Mouse (Mus musculus) cortical plate, adult 2 months (tissue): ENCODE data around the gene Ttll13. TPM values are rescaled to one million over a fixed set of nuclear protein-coding genes. Genes with fewer than 3 reads are reported as not detected.
A peak's percentile ranks its signal among the peaks of the same experiment; 100 is the strongest.

Source experiments
- H3K27ac ChIP-seq: fragments of 200-500 bp; 2 replicates; pipeline ENCODE4 v1.5.1; 2012; ENCODE audit warnings: low read length, control low read depth, inconsistent platforms; ENCODE audit not compliant: insufficient read depth
- H3K4me1 ChIP-seq: fragments of 200-500 bp; 2 replicates; pipeline ENCODE4 v1.6.1; 2011; ENCODE audit warnings: low read length; ENCODE audit not compliant: control insufficient read depth, insufficient read depth
- H3K4me3 ChIP-seq: fragments of 200-500 bp; 2 replicates; pipeline ENCODE4 v1.5.1; 2011; ENCODE audit warnings: mild to moderate bottlenecking, low read length, control low read depth; ENCODE audit not compliant: insufficient read depth
- CTCF ChIP-seq: fragments of 200-500 bp; IDR thresholded peaks from 2 replicates; pipeline ENCODE4 v1.5.1; 2011; ENCODE audit warnings: mild to moderate bottlenecking, control low read depth, low read length; ENCODE audit not compliant: insufficient read depth; ENCODE audit errors: extremely low read depth
- POLR2A ChIP-seq: fragments of 200-500 bp; IDR thresholded peaks from 2 replicates; pipeline ENCODE4 v1.6.1; 2011; ENCODE audit warnings: mild to moderate bottlenecking, low read length, control low read depth; ENCODE audit not compliant: insufficient read depth; ENCODE audit errors: extremely low read depth
- polyA plus RNA-seq: library from polyadenylated mRNA; depleted of rRNA; stranded (reverse); fragments of >200 nt; gene quantifications from 2 replicates; pipeline ENCODE4 v1.2.3, GENCODE M21; 2012

The Ttll13 gene
- polyA plus RNA-seq, 1 experiment = 0.98 TPM

DNA sequence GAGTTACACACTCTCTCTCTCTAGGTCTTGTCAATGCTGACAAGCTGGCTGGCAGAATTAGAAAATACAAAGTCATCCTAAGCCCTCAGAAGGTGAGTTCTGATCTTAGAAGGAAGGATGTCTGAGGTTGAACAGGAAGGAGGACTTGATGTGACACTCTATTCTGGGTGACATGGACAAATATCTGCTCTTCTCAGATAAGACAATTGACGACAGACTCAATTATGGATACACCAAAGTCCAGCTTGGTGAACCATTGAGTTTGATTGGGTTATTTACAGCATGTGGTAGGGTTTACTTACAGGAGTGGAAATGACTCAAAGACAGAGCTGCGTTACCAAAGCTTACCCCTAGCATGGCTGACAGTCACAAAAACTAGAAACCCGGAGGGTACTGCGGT lies 30.2 kb downstream of the Ttll13 start:
- no peak overlapping the region for H3K4me3 ChIP-seq
- TF ChIP-seq POLR2A = no peak
- no peak for TF ChIP-seq CTCF
- no peaks in the 10 kb centered on the region for H3K4me1 ChIP-seq
- H3K27ac ChIP-seq = no peak overlapping the region

DNA sequence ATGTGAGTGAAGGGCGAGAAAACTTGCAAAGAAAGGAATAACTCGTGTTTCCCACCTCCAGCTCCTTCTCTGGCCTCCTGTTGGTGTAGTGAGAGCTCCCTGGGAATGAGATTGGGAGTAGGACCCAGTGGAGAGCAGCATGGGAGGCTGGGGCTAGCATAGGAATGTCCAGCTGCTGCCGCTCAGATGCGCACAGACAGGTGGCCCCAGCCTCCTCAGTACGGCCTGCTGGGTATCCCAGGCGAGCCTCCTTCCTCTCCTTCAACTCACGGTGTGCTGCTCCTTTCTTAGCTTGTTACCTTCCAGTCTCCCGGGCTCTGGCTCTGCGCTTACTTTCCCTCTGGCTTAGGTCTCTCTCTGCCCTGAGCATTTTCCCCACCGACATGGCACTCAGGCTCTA lies 33.9 kb downstream of the Ttll13 start:
- Histone ChIP-seq H3K27ac (no peak overlapping the region), H3K4me3 (no peak overlapping the region)
- TF ChIP-seq POLR2A (no peak), CTCF (no peak)

DNA sequence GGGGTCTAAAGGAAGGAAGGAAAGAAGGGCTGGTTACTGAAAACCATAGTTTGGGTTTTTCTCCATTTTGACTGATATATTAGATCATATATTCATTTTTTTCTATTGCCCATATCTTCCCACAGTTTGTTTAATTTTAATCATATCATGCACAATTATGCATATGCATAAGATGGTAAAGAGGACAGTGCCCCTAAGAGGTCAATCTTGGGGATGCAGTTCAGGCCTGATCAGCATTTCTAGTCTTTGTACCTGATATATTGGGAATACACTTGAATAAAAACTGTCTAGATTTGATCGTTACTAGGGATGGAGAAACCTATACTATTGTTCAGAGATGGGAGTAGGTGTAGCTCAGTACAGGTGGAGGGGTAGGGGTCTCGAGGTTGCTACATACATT lies 34.8 kb downstream of the Ttll13 start:
- no peak overlapping the region for H3K4me3 ChIP-seq
- H3K4me1 ChIP-seq = no peaks in the 10 kb centered on the region
- H3K27ac ChIP-seq = no peak overlapping the region
- TF ChIP-seq POLR2A (no peak), CTCF (no peak)

More for the DNA sequence above, 33.9 kb downstream of the Ttll13 start:
- H3K4me1 ChIP-seq = no peaks in the 10 kb centered on the region

DNA sequence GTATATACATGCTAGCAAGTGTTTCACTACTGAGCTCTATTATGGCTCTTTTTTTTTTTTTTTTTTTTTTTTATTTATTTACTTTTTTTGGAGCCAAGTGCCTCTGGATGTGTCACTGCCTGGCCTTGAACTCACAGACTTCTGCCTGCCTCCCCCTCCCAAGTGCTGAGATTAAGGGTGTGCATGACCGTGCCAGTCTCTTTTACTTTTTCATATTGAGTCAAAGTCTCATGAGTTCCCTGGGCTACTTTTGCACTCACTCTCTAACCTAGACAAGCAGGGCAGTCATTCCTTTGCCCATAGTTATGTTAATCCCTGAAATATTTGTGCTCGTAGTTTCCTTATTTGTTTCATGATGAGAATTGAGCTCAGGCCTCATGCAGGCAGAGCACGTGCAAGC lies 35.5 kb downstream of the Ttll13 start:
- no peaks in the 10 kb centered on the region for H3K4me1 ChIP-seq
- H3K4me3 ChIP-seq = no peak overlapping the region
- TF ChIP-seq POLR2A = no peak
- no peak overlapping the region for H3K27ac ChIP-seq

DNA sequence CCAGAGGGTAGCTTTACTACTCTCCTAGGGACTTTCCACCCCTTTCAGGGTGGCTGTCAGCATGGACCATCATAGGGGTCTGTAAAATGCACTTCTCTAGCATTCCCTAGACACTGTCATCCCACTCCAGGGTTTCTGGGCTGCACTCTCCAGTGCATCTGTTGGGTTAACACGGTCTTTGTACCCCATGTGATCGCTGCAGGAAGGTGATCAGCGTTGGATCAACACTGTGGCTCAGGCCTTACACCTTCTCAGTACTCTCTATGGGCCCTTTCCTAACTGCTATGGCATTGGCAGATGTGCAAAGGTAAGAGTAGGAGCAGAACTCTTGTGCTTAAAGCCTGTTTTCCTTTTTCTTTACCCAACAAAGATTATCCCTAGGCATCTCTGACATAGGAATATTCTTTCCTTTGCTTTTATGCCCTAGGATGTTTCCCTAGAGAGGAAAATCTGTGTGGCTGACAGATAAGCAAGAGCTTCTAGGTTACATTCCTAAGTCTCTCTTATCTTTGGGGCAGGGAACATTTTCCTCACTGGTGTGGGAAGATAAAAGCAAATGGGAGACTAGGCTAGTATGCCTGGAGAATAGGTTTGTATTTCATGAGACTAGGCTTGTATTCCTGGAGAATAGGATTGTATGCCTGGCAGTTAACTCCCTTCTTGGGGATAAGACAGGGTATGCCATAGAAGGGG lies 37.2 kb downstream of the Ttll13 start:
- TF ChIP-seq POLR2A (no peak), CTCF (no peak)
- no peak overlapping the region for H3K27ac ChIP-seq
- H3K4me3 ChIP-seq = no peak overlapping the region
- H3K4me1 ChIP-seq = no peaks in the 10 kb centered on the region

DNA sequence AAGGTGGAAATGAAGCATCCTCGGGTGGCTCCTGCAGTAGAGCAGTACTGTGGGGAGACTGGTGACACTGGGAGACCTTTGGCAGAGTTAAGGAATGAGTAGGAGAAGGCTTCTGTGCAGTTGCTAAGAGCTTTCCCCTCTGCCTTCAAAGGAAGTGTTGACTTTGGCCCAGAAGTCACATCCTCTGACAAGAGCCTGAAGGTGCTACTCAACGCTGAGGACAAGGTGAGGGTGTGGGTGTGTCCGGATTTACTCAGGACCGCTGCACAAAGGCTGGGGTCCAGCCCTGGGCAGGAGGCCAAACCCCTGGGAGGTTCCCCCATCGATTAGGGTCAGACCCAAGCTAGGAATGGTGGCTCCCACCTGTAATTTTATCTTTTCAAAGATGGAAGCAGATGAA lies 38.2 kb downstream of the Ttll13 start:
- no peak overlapping the region for H3K27ac ChIP-seq
- no peak overlapping the region for H3K4me3 ChIP-seq
- H3K4me1 ChIP-seq = no peaks in the 10 kb centered on the region
- TF ChIP-seq POLR2A (no peak), CTCF (no peak)

DNA sequence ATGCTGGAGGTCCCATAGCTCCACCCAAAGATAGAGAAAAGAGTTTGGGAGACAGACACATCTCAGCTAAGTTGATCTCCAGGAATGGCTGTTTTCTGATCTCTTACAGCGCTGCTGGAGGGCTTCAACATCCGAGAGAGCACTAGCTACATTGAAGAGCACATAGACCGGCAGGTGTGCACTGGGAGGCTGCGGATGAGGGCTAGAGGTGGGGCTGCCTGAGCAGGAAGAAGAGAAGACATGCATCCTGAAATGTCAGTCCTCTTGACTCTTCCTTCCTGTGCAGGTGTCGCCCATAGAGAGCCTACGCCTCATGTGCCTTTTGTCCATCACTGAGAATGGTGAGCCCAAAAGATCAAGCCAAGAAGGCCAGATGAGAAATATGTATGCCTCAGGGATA lies 39.5 kb downstream of the Ttll13 start:
- no peak overlapping the region for H3K27ac ChIP-seq
- no peak for TF ChIP-seq CTCF
- no peak for TF ChIP-seq POLR2A
- no peaks in the 10 kb centered on the region for H3K4me1 ChIP-seq
- H3K4me3 ChIP-seq = no peak overlapping the region

DNA sequence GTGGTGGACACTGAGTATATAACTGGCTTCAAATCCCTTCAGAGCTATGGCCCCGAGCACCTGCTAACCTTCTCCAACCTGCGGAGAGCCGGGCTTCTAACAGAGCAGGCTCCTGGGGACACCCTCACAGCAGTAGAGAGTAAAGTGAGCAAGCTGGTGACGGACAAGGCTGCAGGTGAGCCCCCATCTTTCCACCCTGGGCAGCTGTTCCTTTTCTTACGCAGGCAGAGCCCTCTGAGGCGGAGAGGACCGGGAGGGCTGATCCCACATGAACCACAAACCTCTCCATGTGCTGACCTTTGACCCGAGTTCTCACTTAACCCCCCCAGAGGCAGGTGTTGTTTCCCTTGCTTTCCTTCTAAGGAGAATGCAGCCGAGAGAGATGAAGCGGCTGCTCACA lies 41.6 kb downstream of the Ttll13 start:
- no peak overlapping the region for H3K4me3 ChIP-seq
- TF ChIP-seq CTCF = no peak
- no peak for TF ChIP-seq POLR2A
- H3K4me1 ChIP-seq = no peaks in the 10 kb centered on the region
- no peak overlapping the region for H3K27ac ChIP-seq

DNA sequence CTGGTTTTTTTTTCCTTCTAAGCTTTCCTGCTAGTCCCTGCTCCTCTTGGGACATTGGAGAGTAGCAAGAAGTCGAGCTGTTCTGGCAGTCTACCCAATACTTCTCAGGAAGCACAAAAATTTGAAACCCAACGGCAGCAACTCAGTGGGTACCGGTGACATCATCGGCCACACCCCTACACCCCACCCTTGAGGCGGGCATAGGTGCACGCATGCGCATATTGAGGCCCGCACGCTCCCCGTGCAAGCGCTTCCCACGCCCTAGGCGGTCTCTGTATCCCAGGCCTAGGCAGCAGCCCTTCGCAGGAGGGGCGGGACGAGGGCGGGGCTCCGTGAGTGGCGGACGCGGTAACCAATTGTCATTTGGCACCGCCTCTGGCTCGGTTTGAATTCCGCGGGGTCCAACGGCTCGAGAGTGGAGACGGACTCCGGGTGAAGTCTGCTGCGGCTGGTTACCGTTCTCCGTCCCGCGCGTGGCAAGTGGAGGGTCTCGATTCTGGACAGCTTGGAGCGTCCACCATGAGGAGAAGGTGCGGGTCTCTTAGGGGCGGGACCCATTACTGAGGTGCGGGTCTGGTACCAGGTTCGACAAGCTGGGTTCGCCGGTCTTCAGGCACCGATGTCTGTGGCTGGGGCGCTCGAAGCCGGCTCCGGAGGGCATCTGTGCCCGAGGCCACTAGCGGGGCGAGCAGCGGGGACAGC lies 48.0 kb downstream of the Ttll13 start, which contains the start of gene Prc1:
Prc1 (plus strand) TSS at position 389 of the 702 bp plus-strand sequence.
- Histone ChIP-seq H3K27ac (no peak within 1 kb of the TSS), H3K4me3 (peak within 1 kb of the TSS; percentile 37), H3K4me1 (no peaks in the 10 kb centered on the region)
- TF ChIP-seq POLR2A (no peak), CTCF (no peak)

DNA sequence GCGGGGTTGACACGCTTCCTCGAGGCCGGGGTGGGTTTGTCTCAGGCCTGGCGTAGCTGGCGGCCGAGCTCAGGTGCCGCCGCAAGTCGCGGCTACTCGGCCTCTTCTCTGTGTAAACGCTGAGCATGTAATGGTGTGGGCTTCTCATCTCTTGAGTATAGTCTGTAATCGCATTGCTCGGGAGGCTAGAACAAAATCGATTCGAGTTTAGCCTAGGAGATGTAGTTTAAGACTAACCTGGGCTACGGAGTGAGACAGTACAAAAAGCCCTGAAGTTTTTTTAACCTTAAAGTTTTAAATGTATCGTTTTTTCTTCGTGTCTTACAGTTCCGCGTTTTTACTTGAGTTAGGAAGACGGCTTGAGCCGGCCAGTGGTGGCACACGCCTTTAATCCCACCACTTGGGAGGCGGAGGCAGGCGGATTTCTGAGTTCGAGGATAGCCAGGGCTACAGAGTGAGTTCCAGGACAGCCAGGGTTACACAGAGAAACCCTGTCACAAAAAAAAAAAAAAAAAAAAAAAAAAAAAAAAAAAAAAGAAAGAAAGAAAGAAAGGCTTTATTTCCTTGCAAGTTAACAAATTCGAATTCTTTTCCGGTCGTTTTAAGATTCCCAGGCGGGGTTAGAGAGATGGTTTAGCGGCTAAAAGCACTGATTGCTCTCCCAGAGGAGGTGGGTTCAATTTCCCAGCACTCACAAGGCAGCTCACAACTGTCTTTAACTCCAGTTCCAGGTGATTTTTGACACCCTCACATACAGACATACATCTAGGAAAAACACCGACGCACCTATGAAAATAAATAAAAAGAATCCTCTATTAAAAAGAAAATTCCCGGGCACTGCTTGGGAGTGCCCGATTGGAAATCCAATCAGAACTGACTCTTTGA lies 48.8 kb downstream of the Ttll13 start:
- no peak for TF ChIP-seq CTCF
- no peak for TF ChIP-seq POLR2A
- Histone ChIP-seq H3K27ac (no peak overlapping the region), H3K4me3 (peak overlapping the region; percentile 37), H3K4me1 (no peaks in the 10 kb centered on the region)

DNA sequence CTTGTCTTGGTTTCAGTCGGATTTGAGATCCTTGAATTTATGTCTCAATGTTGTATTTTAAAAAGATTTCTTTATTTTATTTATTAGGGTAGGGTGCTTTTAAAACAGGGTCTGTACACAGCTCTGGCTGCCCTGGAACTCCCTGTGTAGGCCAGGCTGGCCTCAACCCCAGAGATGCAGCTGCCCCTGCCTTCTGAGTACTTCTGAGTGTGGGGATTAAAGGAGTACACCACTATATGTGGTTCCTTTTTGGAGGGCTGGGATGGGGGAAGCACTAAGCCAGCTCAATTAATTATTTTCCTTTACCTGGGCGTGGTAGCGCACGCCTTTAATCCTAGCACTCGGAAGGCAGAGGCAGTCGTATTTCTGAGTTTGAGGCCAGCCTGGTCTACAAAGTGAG lies 50.3 kb downstream of the Ttll13 start:
- no peak overlapping the region for H3K27ac ChIP-seq
- TF ChIP-seq POLR2A (no peak), CTCF (no peak)

More for the DNA sequence above, 50.3 kb downstream of the Ttll13 start:
- H3K4me3 ChIP-seq = no peak overlapping the region
- no peaks in the 10 kb centered on the region for H3K4me1 ChIP-seq
